Mouse (Mus musculus) brain, adult 2 months (tissue): Measurements from ENCODE around the gene Emilin2.

Source experiments
- DNase-seq: peaks from one replicate; pipeline ENCODE4 v3.0.0; 2011; ENCODE audit warnings: low read depth, low spot score

The Emilin2 gene

DNA sequence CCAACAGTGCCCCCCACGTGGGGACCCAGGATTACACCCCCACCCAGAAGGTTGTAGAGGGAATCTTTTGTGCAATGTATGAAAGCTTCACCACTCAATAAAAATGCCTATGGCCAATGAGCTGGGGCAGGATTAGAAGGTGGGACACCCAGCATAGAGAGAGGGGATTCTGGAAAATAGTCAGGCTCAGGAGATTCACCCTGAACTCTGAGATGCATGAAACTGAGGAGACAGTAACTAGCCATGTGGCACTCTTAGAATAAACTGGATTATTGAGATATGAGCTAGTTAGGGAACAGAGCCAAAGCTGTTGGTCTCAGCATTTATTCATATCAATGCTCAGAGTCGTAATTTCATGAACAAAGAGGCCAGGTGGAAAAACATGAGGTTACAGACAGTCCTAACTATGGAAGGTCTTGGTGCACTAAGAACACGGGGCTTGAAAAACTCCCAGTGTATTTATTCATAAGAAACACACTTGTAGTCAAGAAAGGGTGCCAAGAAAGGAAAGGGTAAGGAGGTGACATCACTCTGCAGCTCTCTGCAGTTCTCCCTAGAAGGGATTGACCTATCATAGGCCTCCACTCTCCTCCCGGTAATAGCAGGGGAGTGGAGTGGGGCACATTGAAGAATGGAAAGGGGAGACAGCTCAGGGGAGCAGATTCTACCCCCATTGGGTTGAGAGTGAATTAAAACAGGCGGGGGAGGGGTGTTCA lies 46.3 kb downstream of the Emilin2 start:
- DNase-seq = no peak

DNA sequence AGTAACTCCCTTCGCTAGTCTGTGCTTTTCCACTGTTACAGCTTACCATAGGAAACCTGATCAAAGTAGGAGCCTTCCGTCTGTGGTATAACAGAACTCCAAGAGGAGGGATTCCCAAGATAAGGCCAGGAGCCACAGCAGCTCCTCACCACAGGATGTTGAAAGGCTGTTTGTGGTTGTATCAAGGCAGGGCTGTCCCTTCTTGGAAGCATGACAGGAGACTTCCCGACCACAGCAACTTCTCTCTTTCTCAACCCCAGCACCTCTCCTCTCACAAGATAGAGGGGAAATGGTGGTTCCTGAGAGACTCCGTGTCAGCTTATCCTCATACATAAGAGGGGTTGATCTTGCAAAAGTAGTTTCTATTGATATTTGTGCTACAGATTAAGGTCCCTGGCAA lies 47.0 kb downstream of the Emilin2 start:
- no peak for DNase-seq

DNA sequence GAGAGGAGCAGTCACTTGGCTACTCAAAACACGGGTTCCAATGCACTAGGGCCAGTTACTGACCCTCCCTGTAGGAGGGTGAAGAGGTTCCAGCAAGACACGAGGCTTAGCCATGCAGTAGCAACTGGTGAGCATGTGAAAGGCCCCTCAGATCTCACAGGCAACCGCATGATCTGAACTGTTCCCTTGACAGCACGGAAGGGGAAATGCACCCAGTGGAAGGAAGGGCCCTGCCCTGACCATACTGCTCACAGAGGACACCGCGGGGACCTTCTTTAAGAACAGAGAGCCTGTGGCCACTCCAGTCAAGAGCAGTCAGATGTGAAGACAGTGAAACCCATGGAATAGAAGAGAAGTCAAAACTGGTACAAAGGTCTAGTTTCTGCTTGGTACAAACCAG lies 48.6 kb downstream of the Emilin2 start:
- peak; percentile 19 for DNase-seq

DNA sequence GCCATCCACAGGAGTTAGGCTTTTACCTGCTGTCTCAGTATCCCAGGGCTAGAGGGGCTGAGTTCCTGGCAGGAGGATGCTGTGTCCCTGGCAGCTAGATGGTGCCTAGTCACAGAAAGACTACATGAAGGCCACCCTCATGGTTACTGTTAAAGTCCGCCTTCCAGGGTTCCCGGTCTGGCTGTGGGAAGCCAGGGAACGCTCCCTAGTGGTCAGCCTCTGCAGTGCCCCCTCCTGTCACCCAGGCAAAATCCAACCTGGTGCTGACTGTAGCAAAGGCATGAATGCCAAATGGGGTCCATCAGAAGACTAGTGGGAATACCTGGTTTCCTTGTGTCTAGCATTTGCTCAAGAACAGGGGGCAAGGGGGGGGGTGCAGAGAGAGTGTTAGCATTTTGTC lies 51.1 kb downstream of the Emilin2 start:
- no peak for DNase-seq

DNA sequence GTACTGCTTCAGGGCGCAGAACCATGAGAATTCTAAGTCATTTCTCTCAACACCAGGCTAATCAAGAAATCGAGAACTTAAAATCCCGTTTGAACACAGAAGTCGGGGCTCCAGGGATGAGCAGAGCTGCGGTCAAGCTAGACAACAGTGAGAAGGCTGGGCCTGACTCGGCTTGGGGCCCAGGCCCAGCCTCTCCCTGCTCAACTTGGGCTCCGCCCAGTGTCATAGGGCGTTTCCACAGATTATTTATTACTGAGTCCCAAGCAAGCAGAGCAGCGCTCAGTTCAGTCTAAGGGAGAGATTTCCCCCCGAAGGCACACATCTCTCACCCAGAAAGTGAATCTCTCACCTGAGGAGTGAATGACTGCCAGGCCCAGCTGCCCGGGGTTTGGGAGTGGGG lies 52.1 kb downstream of the Emilin2 start:
- no peak for DNase-seq

DNA sequence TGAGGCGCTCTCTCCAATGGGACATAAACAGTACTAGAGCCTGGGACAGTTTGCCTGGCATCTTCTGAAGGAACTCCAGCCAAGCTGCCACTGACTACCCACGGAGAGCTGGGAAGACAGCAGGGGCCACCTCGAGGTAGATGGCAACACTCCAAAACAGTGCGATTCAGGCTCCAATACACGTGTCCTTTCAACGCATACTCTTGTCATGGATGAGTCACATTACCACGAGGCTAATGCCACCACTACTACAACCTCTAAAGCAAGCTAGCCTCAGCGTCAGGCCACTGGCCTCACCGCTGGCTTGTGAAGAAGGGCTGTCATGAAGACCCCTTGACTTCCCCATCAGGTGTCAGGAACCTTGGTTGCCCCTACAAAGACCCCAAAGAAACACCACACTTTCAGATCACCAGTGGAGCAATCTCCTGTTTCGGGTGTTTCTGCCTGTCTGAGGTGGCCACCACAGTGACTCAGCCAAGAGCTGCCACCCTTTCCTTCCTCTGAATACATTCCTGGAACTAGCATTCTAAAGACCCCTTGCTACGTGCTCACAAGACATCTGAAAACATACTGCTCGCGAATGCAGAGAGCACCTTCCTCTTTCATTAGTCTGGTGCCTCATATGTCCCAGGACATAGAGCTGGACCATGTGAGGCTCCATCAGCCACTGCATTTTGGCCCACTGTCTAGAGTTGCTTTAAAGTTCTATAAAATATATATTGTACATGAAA lies 54.8 kb downstream of the Emilin2 start:
- DNase-seq = peak; percentile 16

DNA sequence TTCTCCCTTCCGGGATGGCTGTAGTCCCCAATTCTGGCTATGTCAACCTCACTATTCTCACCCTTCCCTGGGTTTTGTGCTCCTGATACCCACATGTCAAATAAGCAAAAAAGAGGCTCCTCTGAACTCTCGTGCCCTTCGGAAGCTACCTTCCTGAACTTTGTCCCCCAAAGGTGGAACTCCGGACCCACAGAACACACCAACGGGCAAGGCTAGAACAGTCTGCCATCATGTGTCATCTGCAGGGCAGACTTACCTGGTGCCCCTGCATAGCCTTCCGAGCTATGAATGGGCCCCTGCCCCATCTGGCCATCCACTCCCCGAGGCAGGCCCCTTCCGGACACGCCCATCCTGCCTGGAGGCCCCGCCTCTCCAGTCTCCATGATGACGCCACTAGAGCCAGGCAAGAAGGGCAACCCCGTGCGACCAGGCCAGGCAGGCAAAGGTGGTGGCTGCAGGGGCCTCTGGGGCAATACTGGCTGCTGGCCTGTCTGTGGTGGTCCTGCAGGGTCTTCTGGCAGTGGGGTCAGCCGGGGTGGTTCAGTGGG lies 55.6 kb downstream of the Emilin2 start:
- DNase-seq = no peak

DNA sequence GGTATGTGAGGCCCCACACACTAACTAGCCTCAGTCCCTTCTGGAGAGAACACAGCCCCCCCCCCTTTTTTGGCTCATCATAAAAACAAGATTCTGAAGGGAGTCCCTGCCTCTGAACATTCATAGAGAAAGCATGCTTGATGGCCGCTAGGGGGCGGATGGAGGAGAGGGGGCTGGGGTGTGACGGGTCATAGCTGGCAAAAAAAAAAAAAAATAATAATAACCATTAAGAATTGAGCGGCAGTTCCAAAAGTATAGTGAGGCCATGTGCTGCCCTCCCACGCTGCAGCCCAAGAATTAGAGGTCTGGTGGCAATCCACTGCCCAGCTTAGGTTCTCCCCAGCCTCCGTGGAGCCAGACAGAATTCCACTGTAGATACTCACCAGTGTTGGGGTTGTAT lies 57.0 kb downstream of the Emilin2 start:
- DNase-seq = no peak

DNA sequence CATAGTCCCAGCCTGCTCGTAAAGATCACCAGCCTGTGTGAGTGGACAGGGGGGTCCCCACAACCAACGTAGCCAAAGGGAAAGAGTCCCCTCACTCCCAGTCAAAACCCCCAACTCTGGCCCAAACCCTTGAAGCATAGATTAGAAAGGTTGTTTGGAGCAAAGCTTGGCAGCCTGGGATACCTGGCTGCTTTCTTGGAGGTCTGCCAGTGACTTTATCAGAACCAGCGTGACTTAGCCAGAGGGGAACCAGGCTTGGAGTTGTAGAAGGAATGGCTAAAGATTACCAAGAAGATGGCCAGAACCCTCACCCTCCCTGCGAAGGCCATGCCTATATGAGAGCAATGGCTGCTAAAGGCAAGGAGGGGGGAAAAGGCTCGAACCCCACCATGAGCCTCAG lies 57.7 kb downstream of the Emilin2 start:
- no peak for DNase-seq

DNA sequence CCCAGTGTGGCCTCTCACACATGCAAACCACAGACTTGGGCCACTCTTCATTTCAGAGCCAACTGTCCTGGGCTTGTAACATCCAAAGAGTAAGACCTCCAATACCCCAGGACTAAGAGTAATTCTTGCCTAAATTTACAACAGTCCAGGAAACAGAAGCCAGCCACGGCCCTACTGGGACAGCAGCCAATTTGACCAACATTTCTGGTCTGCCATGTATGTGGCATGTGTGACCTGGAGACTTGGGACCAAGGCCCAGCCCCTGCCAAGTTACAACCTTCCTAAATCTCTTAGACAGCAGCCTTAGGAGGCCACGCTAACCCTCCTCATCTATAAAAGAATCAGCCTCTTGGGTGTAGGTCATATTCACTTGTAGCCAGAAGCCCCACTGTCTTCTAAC lies 58.4 kb downstream of the Emilin2 start:
- DNase-seq = no peak

DNA sequence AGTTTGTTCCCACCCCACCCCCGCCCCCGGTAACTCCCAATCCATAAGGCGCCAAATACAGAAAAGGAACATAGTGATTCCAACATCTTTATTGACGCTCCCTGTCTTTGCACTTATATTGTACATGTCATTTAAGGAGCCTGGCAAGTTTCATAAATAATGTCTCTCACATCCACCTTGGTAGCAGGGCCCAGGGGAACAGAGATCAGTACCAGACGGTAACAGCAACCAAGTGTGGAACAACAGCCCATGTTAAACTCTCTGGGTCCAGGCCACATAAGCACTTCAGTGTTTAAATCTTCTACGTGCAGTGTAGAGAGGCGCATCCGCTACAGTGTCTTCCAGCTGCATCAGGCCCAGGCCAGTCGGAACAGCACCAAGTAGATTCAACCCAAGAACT lies 59.7 kb downstream of the Emilin2 start:
- DNase-seq = peak; percentile 24

DNA sequence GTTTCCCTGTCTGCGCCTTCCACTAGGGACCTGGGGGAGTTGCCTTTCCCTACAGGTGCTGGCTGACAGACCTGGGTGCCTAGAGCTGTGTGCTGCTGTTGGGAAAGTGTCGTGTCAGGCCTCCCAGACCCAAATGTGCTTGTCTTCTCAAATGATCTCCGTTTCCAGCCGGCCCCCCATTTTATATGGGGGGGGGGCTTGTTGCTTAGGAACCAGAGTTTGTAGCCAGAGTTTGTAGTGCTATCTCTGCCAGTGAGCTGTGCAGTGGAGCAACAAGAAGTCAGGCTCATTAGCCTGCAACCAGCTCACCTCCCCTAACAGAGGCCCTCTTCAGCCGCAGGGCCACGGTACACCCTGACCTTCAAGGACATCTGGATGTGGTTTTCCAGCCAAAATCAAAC lies 60.2 kb downstream of the Emilin2 start:
- no peak for DNase-seq

DNA sequence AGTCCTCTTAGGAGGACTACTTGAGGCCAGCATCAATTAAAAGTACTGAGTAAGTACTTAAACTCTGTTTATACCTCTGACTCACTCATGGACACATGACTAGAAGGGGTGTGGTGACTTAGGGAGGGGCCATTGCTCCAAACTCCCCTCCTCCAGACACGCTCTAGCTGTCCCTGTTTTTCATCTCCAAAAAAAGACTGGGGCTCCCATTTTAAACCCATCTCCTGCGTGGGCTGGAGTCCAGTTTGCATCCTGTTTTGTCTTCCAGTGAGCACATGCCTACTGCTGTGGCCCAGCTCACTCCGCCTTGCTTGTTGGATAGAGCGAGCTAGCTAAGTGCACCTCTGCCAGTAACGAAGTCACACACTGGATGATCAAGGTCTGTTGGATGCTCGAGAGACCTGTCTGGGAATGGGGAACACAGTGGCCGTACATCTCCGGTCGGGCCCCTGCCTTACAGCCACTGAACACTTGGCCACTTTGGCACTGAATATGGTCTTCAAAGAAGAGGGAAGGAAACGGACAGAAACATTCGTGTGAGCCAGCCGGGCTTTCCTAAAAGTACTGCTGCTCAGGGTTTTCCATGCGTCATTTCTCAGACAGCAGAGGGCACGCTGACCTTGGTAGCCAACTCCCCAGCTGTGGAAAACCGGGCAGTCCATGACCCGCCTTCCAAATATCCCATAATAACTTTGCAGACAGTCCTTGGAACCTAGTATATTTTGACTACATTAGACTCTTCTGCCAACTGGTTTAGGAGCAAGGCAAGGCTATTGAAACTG lies 60.8 kb downstream of the Emilin2 start:
- DNase-seq = peak; percentile 80

DNA sequence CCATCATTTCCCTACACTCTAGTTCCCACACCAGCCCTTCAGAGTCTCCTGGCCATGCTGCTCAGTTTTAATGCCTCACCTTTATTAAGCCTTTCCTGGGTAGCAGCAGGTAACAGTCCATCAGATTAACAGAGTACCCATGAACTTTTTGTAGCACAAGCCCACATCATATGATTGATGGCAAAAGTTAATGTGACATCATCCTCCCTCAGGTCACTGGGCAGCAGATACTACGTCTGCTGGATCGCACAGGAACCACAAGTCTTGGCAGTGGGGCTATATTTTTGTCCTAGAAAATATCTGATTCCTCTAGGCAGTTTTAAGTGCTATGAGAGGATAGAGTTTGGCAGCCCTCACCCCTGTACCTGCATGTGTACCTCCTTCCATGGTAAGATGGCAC lies 61.7 kb downstream of the Emilin2 start:
- no peak for DNase-seq

DNA sequence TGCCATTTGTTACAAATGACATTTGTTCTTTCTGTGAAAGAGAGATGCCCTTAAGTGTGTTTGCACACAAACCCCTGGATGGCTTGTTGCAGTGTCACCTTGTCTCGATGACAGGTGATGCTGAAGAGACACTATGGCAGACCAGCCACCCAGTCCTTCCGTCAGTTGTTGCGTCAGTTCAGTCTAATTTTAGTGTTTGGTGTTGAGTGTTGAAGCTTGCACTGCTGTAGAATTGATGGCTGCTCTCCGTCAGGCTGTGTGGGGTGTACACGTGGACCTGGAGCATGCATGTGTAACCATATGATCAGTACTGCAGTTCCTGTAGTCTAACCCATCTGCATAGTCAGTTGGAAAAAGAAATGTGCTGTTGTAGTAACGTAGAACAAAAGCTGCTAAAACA lies 62.8 kb downstream of the Emilin2 start:
- peak; percentile 66 for DNase-seq

DNA sequence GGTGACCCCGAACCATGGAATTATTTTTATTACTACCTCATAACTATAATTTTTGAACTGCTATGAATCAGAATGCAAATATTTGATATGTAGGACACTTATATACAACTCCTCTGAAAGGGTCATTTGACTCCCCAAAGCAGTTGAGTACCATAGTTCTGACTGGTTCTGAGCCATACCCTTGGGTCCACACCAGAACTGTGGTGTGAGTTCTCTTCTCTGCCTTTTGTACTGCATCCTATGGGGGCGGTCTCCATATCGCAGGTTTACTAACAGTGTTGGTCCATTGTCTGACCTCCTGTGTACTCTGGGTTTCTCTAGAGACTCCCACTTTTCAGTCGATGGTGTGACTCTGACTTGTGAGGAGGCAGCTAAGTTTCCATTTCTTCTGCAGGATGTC lies 65.8 kb downstream of the Emilin2 start:
- no peak for DNase-seq

DNA sequence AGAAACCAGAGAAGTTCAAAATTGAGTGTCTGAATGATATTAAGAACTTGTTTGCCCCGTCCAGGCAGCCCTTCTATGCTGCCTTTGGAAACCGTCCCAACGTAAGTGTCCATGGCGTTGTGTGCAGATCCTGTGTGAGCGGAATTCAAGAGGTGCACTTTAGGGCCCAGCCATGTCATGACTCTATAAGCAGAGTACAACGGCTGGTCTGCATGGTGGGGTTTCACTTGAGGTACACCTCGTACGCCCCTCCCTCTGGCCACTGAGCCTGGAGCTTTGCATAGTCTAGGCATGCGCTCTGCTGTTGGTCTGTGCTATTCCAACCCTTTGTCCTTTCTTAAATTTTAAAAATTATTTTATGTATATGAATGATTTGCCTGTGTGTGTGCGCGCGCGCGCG lies 66.6 kb downstream of the Emilin2 start:
- DNase-seq = no peak

DNA sequence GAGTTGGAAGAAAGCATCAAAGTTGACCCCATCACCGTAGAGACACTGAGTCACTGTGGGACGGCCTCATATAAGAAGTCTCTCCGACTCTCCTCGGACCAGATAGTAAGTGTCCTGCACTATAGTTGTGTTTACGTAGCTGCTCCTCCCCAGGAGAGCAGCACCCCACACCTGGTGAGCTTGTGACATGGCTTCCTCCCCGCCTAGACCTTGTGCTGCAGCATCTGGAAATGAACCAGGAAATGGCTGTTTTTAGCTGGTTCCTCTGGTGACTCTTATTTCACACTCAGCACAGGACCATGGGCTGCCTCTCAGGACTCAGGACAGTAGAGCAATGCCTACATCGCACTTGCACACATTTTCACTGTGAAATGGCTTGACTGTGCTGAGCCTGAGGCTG lies 69.1 kb downstream of the Emilin2 start:
- no peak for DNase-seq

DNA sequence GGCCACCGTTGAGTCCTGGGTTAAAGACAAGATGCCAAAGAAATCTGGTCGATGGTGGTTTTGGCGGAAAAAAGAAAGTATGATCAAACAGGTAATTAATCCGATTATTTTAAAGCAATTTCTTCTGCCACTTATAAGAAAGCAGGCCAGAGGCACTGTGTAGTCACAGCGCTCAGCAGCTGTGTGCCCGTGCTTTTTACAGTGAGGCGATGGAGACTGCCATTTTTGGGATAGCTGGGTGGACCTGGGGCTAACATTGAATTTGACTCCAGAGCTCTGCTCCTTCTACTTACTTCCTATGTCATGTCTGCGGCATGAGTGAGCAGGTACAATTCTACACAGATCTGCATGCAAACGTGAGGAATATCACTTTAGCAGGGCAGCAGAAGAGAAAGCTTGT lies 71.0 kb downstream of the Emilin2 start:
- no peak for DNase-seq

DNA sequence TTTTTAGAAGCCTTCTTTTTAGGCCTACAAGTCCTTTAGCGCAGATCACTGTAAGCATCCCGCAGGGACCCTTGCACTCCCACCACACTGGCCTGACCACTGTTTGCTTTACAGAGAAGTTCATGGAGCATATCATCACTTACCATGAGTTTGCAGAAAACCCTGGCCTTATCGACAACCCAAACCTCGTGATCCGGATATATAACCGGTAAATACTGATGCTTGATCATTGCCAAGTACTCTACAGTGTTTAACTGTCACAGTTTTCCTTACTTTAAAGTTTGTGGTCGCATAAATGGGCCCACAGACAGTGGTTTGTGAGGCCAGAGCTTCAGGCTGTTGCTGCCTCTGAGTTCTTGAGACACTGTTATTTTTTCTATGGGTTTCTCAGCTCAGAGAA lies 73.3 kb downstream of the Emilin2 start:
- no peak for DNase-seq

DNA sequence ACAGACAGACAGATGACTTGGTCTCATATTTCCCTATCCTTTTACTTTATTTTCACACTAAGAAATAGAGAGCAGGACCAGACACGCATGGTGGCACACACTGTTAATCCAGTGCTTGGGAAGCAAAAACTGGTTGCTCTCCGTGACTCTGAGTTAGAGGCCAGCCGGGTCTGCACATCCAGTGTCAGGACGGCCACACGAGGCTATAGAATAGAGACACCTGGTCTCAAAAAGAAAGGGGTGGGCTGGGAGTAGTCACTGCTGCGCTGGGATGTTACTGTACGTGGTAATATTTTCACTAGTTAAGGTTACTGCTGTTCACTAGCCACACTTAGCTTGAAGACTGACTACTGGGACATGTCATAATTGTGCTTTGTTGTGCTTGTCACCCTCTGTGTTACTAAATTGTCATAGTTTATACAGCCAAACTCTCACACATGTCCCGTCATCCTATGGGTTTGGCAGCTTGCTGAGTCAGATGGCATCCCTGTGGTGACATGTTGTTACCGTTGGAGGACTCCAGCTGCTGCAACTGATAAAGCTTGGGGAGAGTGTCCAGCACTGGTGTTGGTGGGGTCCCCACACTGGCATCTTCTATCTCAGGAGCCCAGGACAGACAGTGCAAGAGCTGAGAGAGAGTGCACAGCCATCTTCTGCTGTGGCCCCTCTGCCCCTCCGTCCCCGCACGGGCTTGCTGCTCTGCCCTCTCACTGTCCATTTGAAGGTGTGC lies 76.4 kb downstream of the Emilin2 start:
- DNase-seq = no peak
